Mouse (Mus musculus) heart, adult 2 months (tissue): ENCODE measurements around the gene Slit3. TPM values are rescaled to one million over a fixed set of nuclear protein-coding genes. Genes with fewer than 3 reads are reported as not detected.
A peak's percentile ranks its signal among the peaks of the same experiment; 100 is the strongest.

ENCODE experiments used
- DNase-seq, 2 experiments: peaks; one replicate each; pipeline ENCODE4 v3.0.0; 2021
- H3K27ac ChIP-seq: fragments of 200-600 bp; 2 replicates; pipeline ENCODE4 v1.8.1; 2022
- H3K27me3 ChIP-seq: fragments of 200-500 bp; 2 replicates; pipeline ENCODE4 v1.6.1; 2012; ENCODE audit warnings: mild to moderate bottlenecking, low read length, inconsistent platforms, mixed read lengths; ENCODE audit not compliant: control insufficient read depth, insufficient read depth
- H3K36me3 ChIP-seq: fragments of 200-500 bp; 2 replicates; pipeline ENCODE4 v1.6.1; 2012; ENCODE audit warnings: low read length, inconsistent platforms; ENCODE audit not compliant: control insufficient read depth, insufficient read depth
- H3K4me1 ChIP-seq: fragments of 200-500 bp; 2 replicates; pipeline ENCODE4 v1.6.1; 2011; ENCODE audit warnings: low read length; ENCODE audit not compliant: control insufficient read depth, insufficient read depth
- H3K4me3 ChIP-seq: fragments of 200-600 bp; 2 replicates; pipeline ENCODE4 v1.8.1; 2022
- H3K79me2 ChIP-seq: fragments of 200-500 bp; replicated peaks from 2 replicates; pipeline ENCODE4 v1.6.1; 2012; ENCODE audit warnings: mild to moderate bottlenecking, inconsistent platforms, low read length, moderate library complexity, mixed read lengths; ENCODE audit not compliant: control insufficient read depth, insufficient read depth
- H3K9ac ChIP-seq: fragments of 200-500 bp; 2 replicates; pipeline ENCODE4 v1.6.1; 2012; ENCODE audit warnings: low read depth, mild to moderate bottlenecking, control low read depth, inconsistent platforms, low read length, mixed read lengths
- CTCF ChIP-seq: fragments of 200-600 bp; IDR thresholded peaks from 2 replicates; pipeline ENCODE4 v1.8.1; 2022; ENCODE audit warnings: antibody characterized with exemption, mild to moderate bottlenecking, moderate library complexity
- EP300 ChIP-seq: fragments of 200-500 bp; IDR thresholded peaks from 2 replicates; pipeline ENCODE4 v1.6.1; 2011; ENCODE audit warnings: low read depth, low read length, control low read depth; ENCODE audit not compliant: insufficient read depth
- POLR2A ChIP-seq: fragments of 200-500 bp; IDR thresholded peaks from 2 replicates; pipeline ENCODE4 v1.6.1; 2011; ENCODE audit warnings: mild to moderate bottlenecking, low read depth, low read length, control low read depth; ENCODE audit not compliant: insufficient read depth
- WGBS: fragments of 180-500 bp; shearing (Covaris S2); methylation state at CpG from one replicate; pipeline ENCODE4 v1.1.7; 2018; 5-methylcytosine and 5-hydroxymethylcytosine counted together
- intact Hi-C: fragments of 180-260 bp; cut with DNase I; formaldehyde crosslinking; loops from one replicate; pipeline ENCODE4 v1.15.1; 2025
- polyA plus RNA-seq: library from polyadenylated mRNA; depleted of rRNA; stranded (reverse); fragments of >200 nt; gene quantifications from 2 replicates; pipeline ENCODE4 v1.2.3, GENCODE M21; 2012
- total RNA-seq, 2 experiments: library from RNA; stranded (reverse); gene quantifications; 2 replicates each; pipeline ENCODE4 v1.2.3; 2021

Gene Slit3
- total and polyA plus RNA-seq, 3 experiments = 12.3 to 15.8 (median 14.6) TPM

DNA sequence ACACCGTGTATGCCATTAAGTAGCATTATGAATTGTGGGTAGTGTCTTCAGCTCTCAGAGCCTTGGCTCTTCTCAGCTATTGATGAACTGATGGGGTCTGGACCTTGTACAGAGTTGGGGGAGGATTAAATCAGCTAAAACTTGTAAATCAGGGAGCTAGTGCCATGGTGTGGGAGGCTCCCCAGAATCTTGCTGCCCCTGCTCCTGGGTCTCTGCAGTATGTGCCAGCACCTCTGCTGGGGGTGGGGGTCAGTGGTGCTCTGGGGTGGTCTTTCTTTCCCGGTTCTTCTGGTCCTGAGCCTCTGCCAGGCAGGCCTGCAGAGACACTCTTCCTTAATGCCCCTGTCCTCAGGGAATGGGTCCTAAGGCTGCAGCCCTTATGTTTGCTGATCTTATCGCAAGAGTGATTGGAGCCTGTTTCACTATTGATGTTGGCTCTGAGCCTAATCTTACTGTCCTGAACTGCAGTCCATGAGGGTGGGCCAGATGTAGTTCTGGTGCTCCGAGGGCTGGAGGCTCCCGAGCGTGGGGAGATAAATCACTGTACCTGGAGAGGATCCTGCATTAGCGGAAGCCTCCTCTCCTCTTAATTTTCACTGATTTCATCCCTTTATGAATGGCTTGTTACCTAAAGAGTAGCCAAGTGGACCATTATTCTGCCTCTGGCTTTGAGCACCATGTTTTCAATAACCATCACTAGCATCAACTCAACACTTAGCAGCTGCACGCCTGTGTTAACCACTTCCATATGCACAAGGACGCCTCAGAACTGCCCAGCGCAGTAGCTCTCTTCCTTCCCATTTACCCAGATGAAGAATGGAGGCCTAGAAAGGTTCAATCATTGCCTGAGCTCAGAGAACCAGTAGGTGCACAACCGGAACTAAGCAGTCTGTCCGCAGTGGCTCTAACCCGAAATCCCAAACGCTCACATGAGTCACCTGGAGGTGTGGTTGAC, 90.0 kb downstream of the Slit3 start:
- no peak for DNase-seq
- Histone ChIP-seq H3K27me3 (no peaks in the 10 kb centered on the region), H3K4me3 (no peak overlapping the region), H3K4me1 (no peaks in the 10 kb centered on the region; the same call in 1 of the 2 replicates), H3K36me3 (no peaks in the 10 kb centered on the region), H3K9ac (no peak overlapping the region), H3K27ac (no peak overlapping the region), H3K79me2 (no peaks in the 10 kb centered on the region)
- no peak for TF ChIP-seq CTCF
- intact Hi-C loops = no loop called here
- WGBS = 70% methylated on average over 14 of the region's 14 CpGs

GRCm38 (mm10) chr11:35224025-35224424, 103.0 kb downstream of the Slit3 start:
- 52% methylated on average over 4 of the region's 4 CpGs for WGBS
- no peak overlapping the region for H3K4me3 ChIP-seq
- intact Hi-C loops = no loop called here
- no peaks in the 10 kb centered on the region for H3K79me2 ChIP-seq
- no peak for DNase-seq
- H3K27ac ChIP-seq = no peak overlapping the region
- no peaks in the 10 kb centered on the region for H3K4me1 ChIP-seq
- H3K9ac ChIP-seq = no peak overlapping the region
- no peaks in the 10 kb centered on the region for H3K27me3 ChIP-seq
- TF ChIP-seq EP300 (no peak), CTCF (no peak), POLR2A (no peak)
- H3K36me3 ChIP-seq = no peaks in the 10 kb centered on the region

DNA sequence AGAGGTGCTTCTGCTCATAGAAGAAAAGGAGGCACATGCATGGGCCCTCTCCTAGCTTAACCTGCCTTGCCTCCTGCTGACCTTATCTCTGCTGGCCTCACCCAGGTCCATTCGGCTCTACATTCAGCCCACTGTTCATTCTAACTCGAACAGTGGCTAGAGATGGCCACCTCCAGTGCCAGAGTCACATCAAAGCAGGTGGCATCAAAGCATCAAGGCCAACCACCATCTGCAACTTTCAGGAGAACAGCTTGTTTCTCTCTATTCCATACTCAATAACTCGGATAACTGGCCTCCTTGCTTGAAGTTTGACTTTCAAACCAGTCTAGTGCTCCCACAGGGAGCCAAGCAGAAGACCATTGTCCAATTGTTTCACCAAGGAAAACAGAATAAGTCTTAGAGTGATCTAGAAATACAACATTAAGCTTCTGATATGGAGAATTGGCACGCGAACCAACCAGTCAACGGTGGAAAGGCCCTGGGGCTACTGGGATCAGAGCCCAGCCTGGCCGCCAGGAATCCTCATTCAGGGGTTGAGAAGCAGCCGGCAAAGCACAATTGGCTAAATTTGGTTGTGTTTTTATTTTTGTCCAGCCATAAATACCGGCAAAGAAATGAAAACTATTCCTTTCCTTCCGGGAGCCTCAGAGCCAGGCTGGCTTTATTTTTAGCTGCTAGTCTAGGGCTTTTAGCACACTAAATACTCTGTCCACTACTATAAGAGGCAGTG, 110.5 kb downstream of the Slit3 start:
- Histone ChIP-seq H3K36me3 (no peaks in the 10 kb centered on the region), H3K79me2 (no peaks in the 10 kb centered on the region), H3K27ac (peak overlapping the region; percentile 54), H3K4me3 (no peak overlapping the region), H3K4me1 (peaks cover 6% of the 10 kb centered on the region), H3K9ac (no peak overlapping the region), H3K27me3 (no peaks in the 10 kb centered on the region)
- peak; percentile 41 to 63 for DNase-seq
- 41% methylated on average over 10 of the region's 10 CpGs for WGBS
- intact Hi-C loops = loop anchor here (5.0 kb wide), 1 partner anchor 61 kb away; no protein-coding TSS in a partner anchor
- TF ChIP-seq CTCF = no peak
- TF ChIP-seq POLR2A = no peak
- no peak for TF ChIP-seq EP300

- Histone ChIP-seq H3K79me2 (no peaks in the 10 kb centered on the region), H3K36me3 (no peaks in the 10 kb centered on the region), H3K9ac (no peak overlapping the region), H3K27ac (peak overlapping the region; percentile 54), H3K27me3 (no peaks in the 10 kb centered on the region), H3K4me1 (peaks cover 6% of the 10 kb centered on the region), H3K4me3 (no peak overlapping the region)
- DNase-seq = peak; percentile 33 to 37
- 53% methylated on average over 4 of the region's 4 CpGs for WGBS
- intact Hi-C loops = loop anchor here (5.0 kb wide), 1 partner anchor 60 kb away; no protein-coding TSS in a partner anchor
- TF ChIP-seq POLR2A (no peak), EP300 (no peak), CTCF (no peak)
Measured at GRCm38 (mm10) chr11:35232321-35232720, 111.3 kb downstream of the Slit3 start.

DNA sequence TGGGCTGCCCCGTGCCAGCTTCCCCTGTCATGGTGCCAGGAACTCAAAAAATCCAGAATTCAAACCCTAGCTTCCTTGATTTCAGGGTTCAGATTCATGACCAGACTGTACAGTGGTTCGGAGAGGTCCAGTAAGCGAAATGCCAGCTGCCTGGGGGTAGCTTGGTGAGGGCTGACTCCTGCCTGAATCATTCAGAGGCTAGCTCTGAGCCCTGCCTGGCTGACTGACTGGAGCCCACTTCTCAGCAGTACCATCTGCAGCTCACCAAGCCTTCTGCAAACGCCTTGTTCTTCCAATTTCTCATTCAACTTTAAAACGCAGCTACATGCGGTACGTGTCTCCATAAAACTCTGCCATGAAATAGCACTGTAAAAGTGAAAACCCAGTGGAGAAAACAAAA, 120.4 kb downstream of the Slit3 start:
- H3K4me1 ChIP-seq = peaks cover 2% of the 10 kb centered on the region; the same call in 1 of the 2 replicates
- H3K27me3 ChIP-seq = no peaks in the 10 kb centered on the region
- 91% methylated on average over 7 of the region's 7 CpGs for WGBS
- no peak for TF ChIP-seq CTCF
- TF ChIP-seq EP300 = no peak
- no peak for TF ChIP-seq POLR2A
- intact Hi-C loops = no loop called here
- no peak for DNase-seq
- H3K9ac ChIP-seq = no peak overlapping the region
- H3K27ac ChIP-seq = no peak overlapping the region
- no peak overlapping the region for H3K4me3 ChIP-seq
- H3K79me2 ChIP-seq = no peaks in the 10 kb centered on the region
- no peaks in the 10 kb centered on the region for H3K36me3 ChIP-seq
